Mouse (Mus musculus) kidney, embryonic 15.5 days (tissue): Measurements from ENCODE around the gene Pold3. TPM values are rescaled to one million over a fixed set of nuclear protein-coding genes. Genes with fewer than 3 reads are reported as not detected.
"Not testable (repeated sequence)": the region's sequence is repeated elsewhere in the genome, so short reads cannot be mapped to it uniquely, and the experiment has no call there.

Experiments
- ATAC-seq: fragments of 200-750 bp; cut with Nextera tagmentation; replicated peaks from 2 replicates; pipeline ENCODE4 v1.8.0; 2017; ENCODE audit warnings: moderate TSS enrichment; ENCODE audit not compliant: low FRiP score
- H3K27ac ChIP-seq: fragments of 300-500 bp; sonication (generic); 2 replicates; pipeline ENCODE4 v1.5.1; 2015; ENCODE audit warnings: mild to moderate bottlenecking, inconsistent platforms
- H3K27me3 ChIP-seq: fragments of 300-500 bp; sonication (generic); 2 replicates; pipeline ENCODE4 v1.6.1; 2015; ENCODE audit warnings: inconsistent platforms
- H3K36me3 ChIP-seq: fragments of 300-500 bp; sonication (generic); 2 replicates; pipeline ENCODE4 v1.6.1; 2015; ENCODE audit warnings: inconsistent platforms
- H3K4me1 ChIP-seq: fragments of 300-500 bp; sonication (generic); 2 replicates; pipeline ENCODE4 v1.6.1; 2015; ENCODE audit warnings: inconsistent platforms
- H3K4me2 ChIP-seq: fragments of 300-500 bp; sonication (generic); 2 replicates; pipeline ENCODE4 v1.6.1; 2015; ENCODE audit warnings: moderate library complexity, mild to moderate bottlenecking, inconsistent platforms
- H3K4me3 ChIP-seq: fragments of 300-500 bp; sonication (generic); replicated peaks from 2 replicates; pipeline ENCODE4 v1.5.1; 2015; ENCODE audit warnings: mild to moderate bottlenecking, inconsistent platforms
- H3K9ac ChIP-seq: fragments of 300-500 bp; sonication (generic); 2 replicates; pipeline ENCODE4 v1.6.1; 2015; ENCODE audit warnings: mild to moderate bottlenecking, inconsistent platforms
- H3K9me3 ChIP-seq: fragments of 300-500 bp; sonication (generic); replicated peaks from 2 replicates; pipeline ENCODE4 v1.6.1; 2016; ENCODE audit warnings: inconsistent platforms
- WGBS: fragments of 180-500 bp; shearing (Covaris S2); methylation state at CpG from one replicate; pipeline ENCODE4 v1.1.7; 2015; ENCODE audit warnings: mixed read lengths; 5-methylcytosine and 5-hydroxymethylcytosine counted together
- polyA plus RNA-seq: library from polyadenylated mRNA; unstranded; fragments of >200 nt; fragmentation: Nextera tagmentation; extraction: Ambion mirVana; gene quantifications from 2 replicates; pipeline ENCODE4 v1.2.1, GENCODE M21; 2015

The Pold3 gene
- polyA plus RNA-seq, 1 experiment from 2014 or later: 66.3 TPM

DNA sequence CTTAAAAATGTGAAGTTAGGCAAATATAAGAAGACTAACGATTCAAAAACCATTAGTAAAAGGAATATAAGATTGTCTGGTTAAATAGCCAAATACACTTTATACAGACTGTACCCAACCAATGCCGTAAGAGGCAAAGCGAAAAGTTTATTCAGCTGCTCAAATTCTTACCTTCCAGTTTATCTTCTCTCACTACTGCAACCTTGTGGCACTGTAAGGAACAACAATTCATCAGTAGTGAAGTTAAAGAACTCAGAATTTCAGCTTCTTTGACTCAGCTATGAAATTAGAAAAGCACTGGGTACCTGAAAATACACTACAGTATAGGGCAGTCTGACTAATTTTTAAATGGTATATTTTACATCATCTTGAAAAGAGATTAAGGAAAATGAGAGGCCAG is 13.0 kb downstream of the Pold3 start:
- 63% methylated on average over 3 of the region's 3 CpGs for WGBS
- H3K36me3 ChIP-seq: peaks cover 75% of the 10 kb centered on the region
- no peak overlapping the region for H3K9ac ChIP-seq

DNA sequence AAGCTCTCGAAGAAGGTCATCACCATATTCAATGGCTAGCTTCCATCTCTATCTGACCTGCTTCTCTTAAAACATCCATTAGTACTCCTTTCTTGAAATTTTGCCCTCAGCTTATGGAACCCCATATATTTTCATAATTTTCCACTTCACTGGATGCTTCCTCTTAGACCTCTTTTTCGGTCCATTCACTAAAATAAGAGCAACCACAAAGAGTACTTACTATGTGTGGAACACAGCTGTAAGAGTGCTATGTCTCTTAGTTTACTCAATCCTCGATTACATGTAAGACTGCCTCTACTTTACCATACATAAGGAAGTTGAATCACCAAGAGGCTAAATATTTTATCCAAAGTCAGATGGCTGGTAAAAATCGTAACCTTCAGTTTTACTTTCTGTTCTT is 16.7 kb downstream of the Pold3 start:
- no peak for ATAC-seq
- 96% methylated on average over 4 of the region's 4 CpGs for WGBS
- no peaks in the 10 kb centered on the region for H3K9me3 ChIP-seq
- H3K4me1 ChIP-seq: no peaks in the 10 kb centered on the region
- no peak overlapping the region for H3K4me2 ChIP-seq
- no peaks in the 10 kb centered on the region for H3K27me3 ChIP-seq
- peaks cover 87% of the 10 kb centered on the region for H3K36me3 ChIP-seq
- no peak overlapping the region for H3K27ac ChIP-seq
- no peak overlapping the region for H3K9ac ChIP-seq
- no peak overlapping the region for H3K4me3 ChIP-seq

More for the DNA sequence above, 13.0 kb downstream of the Pold3 start:
- no peak overlapping the region for H3K4me3 ChIP-seq
- H3K27me3 ChIP-seq: no peaks in the 10 kb centered on the region
- H3K9me3 ChIP-seq: no peaks in the 10 kb centered on the region
- H3K27ac ChIP-seq: no peak overlapping the region
- ATAC-seq: no peak
- no peaks in the 10 kb centered on the region for H3K4me1 ChIP-seq
- H3K4me2 ChIP-seq: no peak overlapping the region

DNA sequence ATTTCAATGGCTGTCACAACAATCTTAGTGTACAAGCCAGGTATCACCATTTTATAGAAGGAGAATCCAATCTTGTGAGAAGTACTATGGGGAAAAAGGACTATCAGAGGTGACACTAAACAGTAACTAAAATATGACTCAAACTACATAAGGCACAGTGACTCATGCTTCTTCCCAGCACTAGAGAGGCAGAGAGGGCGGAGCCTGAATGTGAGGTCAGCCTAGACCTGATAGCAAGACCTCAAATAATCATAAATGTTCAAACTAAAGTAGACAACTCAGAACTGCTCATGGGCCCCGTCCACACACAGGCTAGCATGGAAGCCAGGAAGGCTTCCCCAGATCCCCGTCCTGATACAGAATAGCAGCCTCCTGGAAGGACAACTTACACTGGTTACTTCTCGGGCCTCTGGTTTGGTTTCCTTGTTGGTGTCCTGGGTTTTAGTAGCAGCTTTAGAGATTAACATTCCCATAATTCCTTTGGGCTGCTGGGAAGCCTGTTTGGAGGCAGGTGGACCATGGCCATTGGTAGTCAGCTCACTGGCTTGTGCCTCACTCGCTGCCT is 21.3 kb downstream of the Pold3 start:
- no peak overlapping the region for H3K4me2 ChIP-seq
- no peaks in the 10 kb centered on the region for H3K27me3 ChIP-seq
- H3K27ac ChIP-seq: no peak overlapping the region
- no peak overlapping the region for H3K4me3 ChIP-seq
- ATAC-seq: no peak
- no peaks in the 10 kb centered on the region for H3K9me3 ChIP-seq
- 90% methylated on average over 5 of the region's 5 CpGs for WGBS
- H3K4me1 ChIP-seq: no peaks in the 10 kb centered on the region
- peaks cover 95% of the 10 kb centered on the region for H3K36me3 ChIP-seq
- no peak overlapping the region for H3K9ac ChIP-seq

DNA sequence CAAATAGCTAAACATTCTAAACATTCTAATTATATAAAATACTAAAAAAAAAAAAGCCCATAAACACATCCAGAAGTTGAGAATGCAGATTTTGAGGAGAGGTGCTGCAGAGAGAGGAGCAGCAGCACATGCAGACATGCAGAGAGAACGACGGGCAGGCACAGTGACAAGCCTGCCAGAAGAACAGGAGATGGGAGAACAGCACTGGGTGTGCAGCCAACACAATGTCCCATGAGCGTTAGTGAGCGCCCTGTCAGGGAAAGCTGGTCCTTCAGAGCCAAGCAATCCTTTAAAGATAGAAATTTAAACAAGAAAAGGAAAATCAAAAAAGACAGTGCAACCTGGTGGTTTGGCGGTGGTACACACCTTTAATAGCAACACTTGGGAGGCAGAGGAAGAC is 34.5 kb downstream of the Pold3 start:
- H3K9me3 ChIP-seq: no peaks in the 10 kb centered on the region; the same call in 1 of the 2 replicates
- H3K9ac ChIP-seq: no peak overlapping the region
- peaks cover 94% of the 10 kb centered on the region for H3K36me3 ChIP-seq
- no peak overlapping the region for H3K27ac ChIP-seq
- no peak overlapping the region for H3K4me3 ChIP-seq
- ATAC-seq: no peak
- WGBS: 95% methylated on average over 5 of the region's 5 CpGs
- H3K4me2 ChIP-seq: no peak overlapping the region
- H3K4me1 ChIP-seq: no peaks in the 10 kb centered on the region
- H3K27me3 ChIP-seq: no peaks in the 10 kb centered on the region

DNA sequence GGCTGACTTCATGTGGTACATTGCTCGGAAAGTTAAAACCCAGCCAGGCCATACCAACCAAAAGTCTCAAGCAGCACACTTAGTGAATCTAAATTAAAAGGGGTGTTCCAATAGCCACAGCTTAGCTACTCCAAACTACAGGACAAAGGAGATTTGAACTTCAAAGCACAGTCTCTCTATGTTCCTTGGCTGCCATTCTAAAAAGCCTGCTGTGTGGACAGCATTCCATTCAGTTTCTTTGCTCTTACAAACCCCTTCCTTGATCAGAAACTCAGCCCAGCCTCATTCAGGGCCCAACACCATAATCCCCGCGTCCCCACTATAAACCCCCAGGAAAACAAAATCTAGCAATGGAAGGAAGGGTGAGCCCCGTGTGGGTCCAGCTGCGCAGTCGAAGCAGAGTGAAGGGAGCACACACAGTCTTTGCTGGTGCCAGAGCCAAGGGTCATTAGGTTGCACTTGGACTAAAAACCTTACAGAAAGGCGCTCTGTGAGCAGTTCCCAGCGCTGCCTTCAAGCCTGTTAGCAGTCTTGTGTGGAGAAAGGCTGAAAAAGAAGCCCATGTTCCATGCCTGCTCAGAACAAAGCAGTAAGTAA is 35.1 kb downstream of the Pold3 start:
- H3K36me3 ChIP-seq: peaks cover 94% of the 10 kb centered on the region

DNA sequence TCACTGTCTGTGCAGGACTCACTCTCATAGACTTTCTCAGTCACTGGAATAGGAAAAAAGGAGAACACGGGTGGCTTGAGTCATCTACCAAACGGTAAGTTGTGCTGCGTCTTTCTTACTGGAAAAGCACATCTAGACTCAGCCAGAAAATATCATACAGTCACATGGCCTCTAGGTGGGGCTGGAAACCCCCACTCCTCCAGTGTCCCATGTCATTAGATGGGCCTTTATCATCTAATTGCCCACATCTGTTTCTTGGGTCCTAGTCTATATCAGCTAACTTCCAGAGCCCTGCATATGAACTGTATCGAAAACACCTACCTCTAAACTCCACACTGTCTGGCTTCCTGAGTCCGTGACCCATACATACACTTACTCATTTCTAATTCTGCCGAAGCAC is 37.6 kb downstream of the Pold3 start:
- H3K36me3 ChIP-seq: peaks cover 77% of the 10 kb centered on the region
- ATAC-seq: no peak
- no peak overlapping the region for H3K27ac ChIP-seq

More for the DNA sequence above, 35.1 kb downstream of the Pold3 start:
- Histone ChIP-seq H3K27ac (no peak overlapping the region), H3K4me2 (no peak overlapping the region), H3K9me3 (no peaks in the 10 kb centered on the region; the same call in 1 of the 2 replicates), H3K4me3 (no peak overlapping the region), H3K9ac (no peak overlapping the region), H3K4me1 (no peaks in the 10 kb centered on the region), H3K27me3 (no peaks in the 10 kb centered on the region)
- 94% methylated on average over 8 of the region's 8 CpGs for WGBS
- no peak for ATAC-seq

DNA sequence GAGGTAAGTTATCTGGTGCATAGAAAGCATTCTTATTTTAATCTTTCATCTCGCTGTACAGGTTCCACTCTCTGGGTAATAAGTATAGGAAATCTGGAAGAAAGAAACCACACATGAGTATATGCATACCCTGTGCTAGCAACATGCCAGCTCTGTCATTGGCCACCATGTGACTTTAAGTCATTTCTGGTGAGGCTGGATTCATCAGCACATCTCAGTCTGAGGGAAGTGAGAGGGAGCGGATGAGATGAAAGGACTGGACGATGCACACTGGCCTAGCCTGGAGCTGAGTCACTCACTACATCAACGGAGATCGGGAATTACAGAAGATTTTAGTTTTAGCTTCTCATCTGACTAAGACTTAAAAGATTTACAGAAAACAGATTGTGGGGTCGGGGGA is 38.5 kb downstream of the Pold3 start:
- Histone ChIP-seq H3K27me3 (no peaks in the 10 kb centered on the region), H3K27ac (no peak overlapping the region), H3K36me3 (peaks cover 73% of the 10 kb centered on the region), H3K4me1 (no peaks in the 10 kb centered on the region), H3K9ac (no peak overlapping the region), H3K9me3 (no peaks in the 10 kb centered on the region), H3K4me2 (no peak overlapping the region), H3K4me3 (no peak overlapping the region)
- no peak for ATAC-seq
- 93% methylated on average over 6 of the region's 6 CpGs for WGBS

More for the DNA sequence above, 37.6 kb downstream of the Pold3 start:
- Histone ChIP-seq H3K9me3 (no peaks in the 10 kb centered on the region; the same call in 1 of the 2 replicates), H3K9ac (no peak overlapping the region), H3K4me1 (no peaks in the 10 kb centered on the region), H3K27me3 (no peaks in the 10 kb centered on the region), H3K4me3 (no peak overlapping the region), H3K4me2 (no peak overlapping the region)
- WGBS: 87% methylated on average over 6 of the region's 6 CpGs

DNA sequence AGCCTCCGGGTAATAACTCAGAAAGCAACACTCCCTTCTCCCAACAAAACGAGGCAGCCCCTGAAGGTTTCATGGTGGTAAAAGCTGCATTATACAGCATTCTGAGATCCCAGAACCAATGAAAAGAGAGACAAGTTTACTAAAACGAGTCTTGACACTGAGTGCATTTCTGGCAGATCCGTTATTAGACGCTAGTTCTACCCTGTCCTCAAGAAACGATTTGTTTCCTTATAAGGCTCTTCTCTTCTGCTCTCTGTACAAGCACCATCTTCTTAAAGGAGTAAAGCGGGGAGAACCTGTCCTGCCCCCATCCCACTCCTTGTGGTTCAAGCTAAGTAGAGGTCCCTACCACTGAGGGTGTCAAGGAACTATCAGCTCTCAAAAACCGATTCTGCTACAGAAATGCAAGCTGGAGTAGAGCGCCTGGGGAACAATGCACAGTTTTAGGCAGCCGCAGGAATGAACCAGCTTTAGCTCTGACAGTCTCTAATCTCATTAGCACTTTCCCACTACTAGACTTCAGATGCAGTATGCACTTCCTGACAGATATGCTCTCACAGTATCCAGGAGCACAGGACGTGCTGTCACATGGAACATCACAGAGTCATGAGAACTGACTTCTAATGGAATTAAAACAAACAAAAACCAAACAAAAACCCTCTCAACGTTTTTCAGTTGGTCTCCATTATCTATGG is 41.1 kb downstream of the Pold3 start:
- Histone ChIP-seq H3K4me1 (no peaks in the 10 kb centered on the region), H3K27ac (no peak overlapping the region)

DNA sequence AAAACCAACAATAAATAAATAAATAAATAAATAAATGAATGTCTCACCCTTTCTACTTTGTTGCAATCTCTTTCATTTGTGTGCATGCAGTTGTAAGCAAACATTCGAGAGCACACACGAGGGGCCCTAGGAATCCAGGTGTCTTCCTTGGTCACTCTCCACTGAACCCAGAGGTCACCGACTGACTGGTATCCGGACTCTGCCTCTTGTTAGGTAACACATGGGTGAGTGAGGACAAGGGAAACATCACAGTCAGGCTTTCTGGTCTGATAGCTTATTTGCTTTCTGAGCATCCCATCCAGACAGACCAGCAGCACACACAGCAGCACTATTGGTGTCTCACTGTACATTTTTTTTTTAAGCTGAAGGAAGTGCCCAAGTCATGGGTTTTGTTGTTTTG is 44.3 kb downstream of the Pold3 start:
- H3K4me3 ChIP-seq: no peak overlapping the region
- H3K9me3 ChIP-seq: no peaks in the 10 kb centered on the region
- H3K4me2 ChIP-seq: no peak overlapping the region
- ATAC-seq: no peak
- H3K27ac ChIP-seq: no peak overlapping the region
- no peaks in the 10 kb centered on the region for H3K27me3 ChIP-seq
- H3K36me3 ChIP-seq: peaks cover 16% of the 10 kb centered on the region
- H3K9ac ChIP-seq: no peak overlapping the region
- 62% methylated on average over 4 of the region's 4 CpGs for WGBS
- H3K4me1 ChIP-seq: no peaks in the 10 kb centered on the region

More for the DNA sequence above, 41.1 kb downstream of the Pold3 start:
- Histone ChIP-seq H3K4me3 (no peak overlapping the region), H3K4me2 (no peak overlapping the region), H3K27me3 (no peaks in the 10 kb centered on the region), H3K9me3 (no peaks in the 10 kb centered on the region), H3K9ac (no peak overlapping the region), H3K36me3 (peaks cover 47% of the 10 kb centered on the region)
- no peak for ATAC-seq
- 72% methylated on average over 12 of the region's 12 CpGs for WGBS

DNA sequence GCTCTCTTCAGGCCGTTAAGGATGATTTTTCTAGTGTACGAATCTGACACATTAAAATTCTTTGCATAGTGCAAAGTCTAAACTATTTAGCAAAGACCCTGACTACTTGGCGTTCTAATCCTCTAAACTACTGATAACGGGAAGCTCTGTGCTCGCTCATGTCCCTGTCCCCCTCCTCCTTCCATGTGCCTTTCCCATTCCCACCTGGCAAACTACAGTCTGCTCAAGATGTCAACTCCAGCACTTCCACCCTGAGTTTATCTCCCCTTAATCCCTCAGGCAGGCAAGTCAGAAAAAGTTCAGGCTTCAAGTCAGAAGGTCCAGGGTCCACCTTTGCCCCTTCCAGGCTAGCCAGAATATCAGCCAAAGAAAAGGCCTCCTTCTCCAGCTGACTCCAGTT is 45.1 kb downstream of the Pold3 start:
- H3K27ac ChIP-seq: no peak overlapping the region
- no peak for ATAC-seq
- H3K9me3 ChIP-seq: no peaks in the 10 kb centered on the region
- H3K27me3 ChIP-seq: no peaks in the 10 kb centered on the region
- peaks cover 11% of the 10 kb centered on the region; the same call in 1 of the 2 replicates for H3K36me3 ChIP-seq
- no peak overlapping the region for H3K9ac ChIP-seq
- H3K4me2 ChIP-seq: no peak overlapping the region
- no peaks in the 10 kb centered on the region for H3K4me1 ChIP-seq
- H3K4me3 ChIP-seq: no peak overlapping the region
- 82% methylated on average over 5 of the region's 5 CpGs for WGBS

DNA sequence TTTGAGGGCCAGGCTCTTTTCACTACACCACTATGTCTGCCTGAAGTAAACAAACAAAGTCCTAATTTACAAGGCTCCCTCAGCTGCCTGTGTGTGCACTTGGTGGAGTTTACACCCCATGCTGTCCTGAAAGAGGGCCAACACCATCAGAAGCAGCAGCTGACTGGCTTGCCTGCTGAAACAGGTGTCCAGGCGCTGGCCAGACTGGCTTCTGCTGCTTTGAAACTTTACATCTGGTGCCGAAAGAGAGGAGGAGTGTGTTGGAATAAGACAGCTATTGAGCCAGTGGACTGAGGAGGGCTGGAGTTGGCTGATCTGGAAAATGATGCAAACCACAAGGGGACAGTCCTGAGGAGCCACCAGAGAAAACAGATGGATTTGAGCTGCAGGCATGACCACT is 47.4 kb downstream of the Pold3 start:
- ATAC-seq: no peak
- Histone ChIP-seq H3K27ac (no peak overlapping the region), H3K36me3 (0 out of 2 replicates have a peak, but pooled peaks cover 5% of the 10 kb centered on the region), H3K9ac (no peak overlapping the region), H3K4me1 (no peaks in the 10 kb centered on the region), H3K9me3 (no peaks in the 10 kb centered on the region), H3K4me2 (no peak overlapping the region), H3K4me3 (no peak overlapping the region), H3K27me3 (no peaks in the 10 kb centered on the region)
- 48% methylated on average over 2 of the region's 2 CpGs for WGBS

DNA sequence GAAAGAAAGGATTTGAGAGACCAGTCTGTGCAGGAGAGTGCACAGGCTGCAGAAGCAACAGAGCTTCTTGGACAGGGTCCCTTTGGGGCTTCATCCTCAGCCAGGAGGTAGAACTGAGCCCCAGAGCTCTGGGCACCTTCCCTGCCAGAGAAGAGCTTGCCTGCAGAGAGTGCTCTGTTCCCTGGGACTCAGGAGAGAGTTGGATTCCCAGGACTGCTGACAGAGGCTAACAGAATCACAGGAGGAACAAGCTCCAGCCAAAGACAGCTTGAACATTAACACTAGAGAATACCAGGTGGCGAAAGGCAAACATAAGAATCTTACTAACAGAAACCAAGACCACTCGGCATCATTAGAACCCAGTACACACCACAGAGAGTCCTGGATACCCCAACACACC is 68.4 kb downstream of the Pold3 start:
- not testable (repeated sequence) for H3K27ac ChIP-seq, H3K9me3 ChIP-seq

More for the DNA sequence above, 68.4 kb downstream of the Pold3 start:
- not testable (repeated sequence) for ATAC-seq, H3K9ac ChIP-seq, H3K4me1 ChIP-seq, H3K27me3 ChIP-seq, H3K36me3 ChIP-seq, H3K4me3 ChIP-seq, H3K4me2 ChIP-seq
- WGBS: 91% methylated on average over 2 of the region's 2 CpGs
